Mouse (Mus musculus): Measurements from ENCODE around the gene Mb21d2. TPM values are rescaled to one million over a fixed set of nuclear protein-coding genes. Genes with fewer than 3 reads are reported as not detected.

Gene Mb21d2
- total RNA-seq (2021), result 10 to 100 TPM; 32.5 to 33.4 TPM
- long read RNA-seq, transcript Mb21d2-201 (2 exons, 3,055 nt), result major isoform, 7 of 10 reads
- long read RNA-seq, partial matches to known transcripts, result 0 of 10 reads
- long read RNA-seq, other reads (novel, unspliced or antisense), result 3 of 10 reads

DNA sequence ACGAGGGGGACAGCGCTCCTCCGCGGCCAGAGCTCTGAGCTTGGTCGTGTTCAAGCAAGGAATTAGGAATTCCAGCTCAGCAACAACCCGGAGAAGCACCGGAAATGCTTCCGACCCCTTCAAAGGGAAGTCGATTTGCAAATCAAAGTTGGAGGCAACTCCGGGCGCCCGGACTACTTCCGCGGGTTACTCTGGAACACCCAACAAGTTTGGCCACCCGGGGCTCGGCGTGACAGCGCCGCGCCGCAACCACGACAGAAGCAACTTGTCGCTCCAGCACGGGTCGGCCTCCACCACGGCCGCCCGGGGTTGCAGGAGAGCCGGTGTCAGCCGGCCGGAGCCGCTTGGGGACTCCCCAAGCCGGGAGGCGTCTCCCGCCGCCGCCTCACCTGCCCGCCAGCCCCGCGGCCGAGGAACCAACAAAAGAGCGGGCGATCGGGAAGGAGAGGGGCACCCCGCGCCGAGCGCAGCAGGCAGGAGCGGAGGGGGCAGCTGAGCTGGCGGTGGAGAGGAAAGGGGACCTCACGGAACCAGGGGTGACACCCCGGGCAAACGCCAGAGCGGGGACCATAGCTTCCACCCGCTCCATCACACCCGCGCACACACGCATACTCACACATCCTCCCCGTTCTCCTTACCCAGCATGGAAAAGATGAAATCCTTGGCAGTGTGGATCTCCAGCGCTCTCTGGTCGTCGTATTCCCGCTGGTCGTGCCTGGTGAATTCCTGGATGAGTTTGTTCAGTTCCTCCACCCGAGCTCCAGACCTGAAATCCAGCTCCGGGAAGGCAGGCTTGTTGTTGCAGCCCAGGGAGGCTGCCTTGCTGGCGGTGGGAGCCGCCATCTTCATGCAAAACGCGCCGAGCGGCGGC, at the start of gene Mb21d2:
TSS of gene Mb21d2 (minus strand) at position 859 of the 871 bp plus-strand sequence.
- DNase-seq (ENCODE audit: low spot score in 2 of 2), result peak; percentile 53 to 66

DNA sequence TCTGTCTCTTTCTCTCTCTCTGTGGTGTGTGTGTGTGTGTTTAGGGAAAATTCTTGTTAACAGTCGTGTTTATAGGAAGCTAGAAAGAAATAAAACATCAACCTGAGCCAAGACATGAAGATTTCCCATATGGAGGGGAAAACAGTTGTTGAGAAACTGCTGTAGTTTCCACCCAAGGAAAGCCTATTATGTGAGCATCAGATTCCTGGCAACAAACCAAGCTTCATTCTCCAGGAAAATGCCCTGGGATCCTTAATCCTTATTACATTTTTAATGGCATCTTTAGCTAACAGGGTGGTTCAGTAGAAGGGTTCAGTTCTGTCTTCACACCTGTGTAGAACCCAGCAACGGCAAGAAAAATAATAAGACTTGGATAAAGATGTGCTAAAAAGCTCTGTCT, 36.8 kb upstream of the Mb21d2 start:
- no peak for DNase-seq (ENCODE audit: low spot score in 2 of 2)

DNA sequence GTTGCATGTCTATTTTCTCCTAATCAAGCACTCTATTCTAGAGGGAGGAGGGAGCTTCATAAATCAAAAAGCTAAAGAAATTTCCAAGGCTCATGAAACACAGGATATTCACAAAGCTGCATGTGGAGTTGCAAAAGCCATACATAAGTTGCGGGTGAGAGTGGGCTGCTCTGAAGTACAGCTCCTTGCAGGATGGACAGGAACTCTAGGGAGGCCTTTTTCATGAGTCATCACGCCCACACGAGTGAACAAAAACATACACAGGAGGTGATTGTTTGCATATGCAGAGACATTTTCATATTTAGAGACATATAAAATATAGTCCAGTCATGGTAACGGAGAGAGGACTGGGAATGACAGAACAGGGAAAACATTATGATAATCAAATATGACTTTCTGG, 34.6 kb upstream of the Mb21d2 start:
- DNase-seq (ENCODE audit: low spot score in 2 of 2), result no peak

DNA sequence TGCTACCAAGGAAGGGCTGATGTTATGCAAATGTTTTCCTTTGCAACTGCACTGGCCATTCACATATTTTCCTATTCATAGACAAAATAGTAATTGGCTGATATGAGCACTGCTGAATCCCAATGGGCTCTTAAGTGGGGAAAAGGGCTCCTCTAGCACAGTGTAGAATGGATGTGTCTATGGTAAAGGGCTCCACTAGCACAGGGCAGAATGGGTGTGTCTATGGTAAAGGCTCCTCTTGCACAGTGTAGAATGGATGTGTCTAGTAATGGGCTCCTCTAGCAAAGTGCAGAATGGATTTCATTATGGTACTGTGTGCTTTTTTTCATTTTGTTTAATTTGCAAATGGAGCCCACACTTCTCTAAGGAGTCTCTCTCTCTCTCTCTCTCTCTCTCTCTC, 33.5 kb upstream of the Mb21d2 start:
- no peak for DNase-seq (ENCODE audit: low spot score in 2 of 2)

DNA sequence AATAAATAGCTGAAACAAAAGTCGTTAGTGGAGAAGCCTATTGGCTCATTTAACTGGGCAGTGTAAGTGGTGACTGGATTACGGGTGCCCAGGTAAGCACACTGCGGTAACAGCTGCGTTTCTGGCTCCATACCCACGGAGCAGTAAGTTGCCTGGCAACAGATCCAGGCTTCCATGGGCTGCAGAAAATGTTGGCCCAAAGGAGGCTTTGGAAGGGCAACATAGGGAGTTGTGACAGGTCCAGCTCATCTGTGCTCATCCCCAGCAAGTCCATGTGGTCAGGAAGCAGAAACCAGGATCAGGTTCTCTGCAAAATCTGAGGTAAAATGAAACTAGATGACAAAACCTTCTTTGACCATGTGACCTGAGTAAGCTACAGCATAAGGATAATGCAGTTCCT, 20.3 kb upstream of the Mb21d2 start:
- no peak for DNase-seq (ENCODE audit: low spot score in 2 of 2)

DNA sequence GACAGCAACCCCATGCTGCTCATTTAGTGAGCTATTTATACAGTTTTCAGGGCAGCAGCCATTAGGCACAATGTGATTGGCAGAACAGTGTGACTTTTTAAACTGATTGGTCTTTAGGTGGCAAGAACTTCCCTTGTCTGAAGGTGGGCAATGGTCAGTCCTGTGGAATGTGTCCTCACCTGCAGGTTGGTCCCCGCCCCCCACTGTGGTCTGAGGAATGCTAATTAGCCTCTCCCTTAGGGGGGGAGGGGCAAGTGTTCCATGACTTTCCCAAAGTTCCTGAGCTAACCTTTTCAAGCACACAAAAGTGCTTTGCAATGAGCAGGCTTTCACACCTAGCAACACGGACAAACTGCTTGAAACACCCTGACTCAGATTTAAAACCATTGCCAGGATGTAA, 13.8 kb upstream of the Mb21d2 start:
- DNase-seq (ENCODE audit: low spot score in 2 of 2), result no peak

DNA sequence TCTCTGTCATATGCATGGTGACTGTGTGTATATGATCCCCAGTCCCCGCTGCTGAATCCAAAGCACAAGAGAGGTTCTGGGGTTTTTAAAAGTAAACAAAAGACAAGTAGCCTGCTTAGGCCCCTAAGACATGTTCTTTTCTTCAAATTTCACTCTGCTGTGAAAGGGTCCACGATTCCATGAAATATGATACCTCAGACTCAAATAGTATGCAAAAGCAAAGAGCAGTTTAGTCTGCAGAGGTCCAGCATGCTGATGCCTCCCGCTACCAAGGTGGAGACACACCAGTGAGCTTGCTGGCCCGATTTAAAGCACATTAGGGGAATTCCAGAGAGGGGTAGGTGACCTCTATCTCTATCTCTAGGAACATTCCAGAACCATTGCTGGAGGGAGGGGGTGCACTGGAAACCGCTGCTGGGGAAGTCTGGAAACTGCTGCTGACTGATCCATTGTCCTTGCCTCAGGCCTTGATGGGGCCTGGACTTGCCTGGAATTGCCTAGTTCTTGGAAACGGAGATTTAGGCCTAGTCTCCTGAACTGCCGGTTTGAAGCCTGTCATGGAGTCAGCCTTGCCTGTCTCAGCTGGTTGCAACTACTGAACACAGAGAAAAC, 6.8 kb upstream of the Mb21d2 start:
- DNase-seq (ENCODE audit: low spot score in 2 of 2), result no peak

DNA sequence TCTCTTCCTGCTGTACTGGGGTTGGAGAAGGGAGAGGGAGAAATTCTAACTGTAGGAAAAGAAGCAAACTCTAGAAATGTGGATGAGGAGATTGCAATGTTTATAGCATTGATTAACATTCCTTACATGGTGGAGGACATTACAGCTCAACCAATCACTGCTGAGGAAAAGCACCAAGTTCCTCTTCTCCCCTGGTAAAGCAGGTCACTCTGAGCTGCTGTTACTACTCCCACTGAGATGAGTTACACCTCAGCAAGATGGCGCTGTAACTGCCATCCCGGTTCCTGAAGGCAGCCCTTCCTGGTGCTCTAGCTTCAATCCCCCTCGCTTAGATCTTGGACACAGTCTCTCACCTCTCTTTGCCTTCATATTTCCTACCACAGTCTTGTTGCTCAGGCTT, 6.2 kb upstream of the Mb21d2 start:
- no peak for DNase-seq (ENCODE audit: low spot score in 2 of 2)

DNA sequence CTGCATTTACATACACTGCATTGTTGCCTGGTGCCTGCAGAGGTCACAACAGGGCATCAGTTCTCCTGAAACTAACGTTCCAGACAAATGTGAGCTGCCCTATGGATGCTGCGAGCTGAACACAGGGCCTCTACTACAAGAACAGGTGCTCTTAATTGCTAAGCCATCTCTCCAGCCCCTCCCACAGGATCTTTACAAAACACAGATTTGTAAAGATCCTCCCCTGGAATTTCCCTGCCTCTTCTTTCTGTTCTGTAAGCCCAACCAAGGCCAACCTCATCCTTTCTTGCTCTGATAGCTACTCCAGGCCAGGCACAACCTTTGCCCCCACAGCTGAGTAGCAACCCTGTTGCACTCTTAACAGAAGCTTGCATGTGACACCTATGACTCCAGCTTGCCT, 1.7 kb upstream of the Mb21d2 start:
- no peak for DNase-seq (ENCODE audit: low spot score in 2 of 2)

DNA sequence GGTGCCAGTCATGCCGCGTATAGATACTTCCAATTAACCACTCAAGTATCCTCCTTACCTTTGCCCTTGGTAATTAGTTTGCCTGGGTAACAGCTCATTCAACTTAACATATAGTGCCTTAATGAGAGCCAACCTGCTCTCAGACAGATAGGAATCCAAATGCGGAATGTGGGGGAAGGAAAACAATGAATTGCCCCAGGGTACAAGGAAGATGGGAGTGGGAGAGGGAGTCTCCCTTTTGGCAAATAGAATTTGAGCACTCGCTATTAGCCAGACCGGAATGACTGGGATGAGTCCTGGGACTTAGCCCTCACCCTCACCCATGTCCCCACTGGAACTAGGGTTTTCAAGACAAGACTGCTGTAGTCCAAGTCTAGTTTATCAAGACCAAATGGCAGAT, 953 bp upstream of the Mb21d2 start:
- no peak for DNase-seq (ENCODE audit: low spot score in 2 of 2)

DNA sequence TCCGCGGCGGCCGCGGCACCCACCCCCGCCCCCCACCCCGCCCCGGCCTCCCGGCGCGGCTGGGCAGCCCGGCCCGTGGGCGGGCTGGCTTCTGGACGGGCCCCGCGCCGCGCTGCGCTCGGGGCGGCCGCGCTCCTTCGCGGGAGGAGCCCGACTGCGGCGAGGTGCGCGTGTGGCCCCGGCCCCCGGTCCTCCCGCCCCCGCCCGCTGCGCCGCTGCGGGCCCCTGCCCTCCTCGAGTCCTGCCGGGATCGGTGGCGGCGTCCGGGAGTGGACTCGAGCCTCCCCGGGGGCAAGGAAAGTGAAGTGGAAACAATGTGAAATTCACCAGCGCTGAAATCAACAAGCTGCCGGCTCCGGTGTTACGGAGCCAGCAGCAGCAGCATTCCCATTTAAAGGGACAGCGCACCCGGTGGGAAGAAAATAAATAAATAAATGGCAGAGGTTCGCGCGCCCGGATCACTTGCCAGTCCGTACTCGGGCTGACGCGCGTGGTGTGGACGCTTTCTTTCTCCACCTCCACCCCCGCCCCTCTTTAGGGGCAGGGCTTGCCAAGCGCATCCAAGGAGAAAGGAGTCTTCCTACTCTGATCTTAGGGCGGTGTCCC, 316 bp upstream of the Mb21d2 start:
- DNase-seq (ENCODE audit: low spot score in 2 of 2), result peak in 1 of 2 experiments; percentile 59

DNA sequence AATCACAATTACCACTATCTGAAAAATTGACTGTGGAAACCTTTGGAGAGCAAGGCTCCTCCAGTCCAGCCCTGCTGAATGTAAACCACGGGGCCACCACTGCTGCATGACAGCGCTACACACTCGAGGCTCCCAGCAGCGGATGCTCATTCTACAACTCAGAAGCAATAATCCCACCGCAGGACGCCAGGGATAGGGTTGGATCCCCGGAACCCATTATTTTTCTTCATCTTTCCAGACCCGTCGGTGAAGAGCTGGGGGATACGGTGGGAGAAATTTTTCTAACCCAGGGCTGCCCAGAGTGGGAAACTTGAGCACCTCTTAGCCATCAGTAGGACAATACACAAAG, 1.0 kb downstream of the Mb21d2 start:
- peak in 1 of 2 experiments; percentile 52 for DNase-seq (ENCODE audit: low spot score in 2 of 2)

DNA sequence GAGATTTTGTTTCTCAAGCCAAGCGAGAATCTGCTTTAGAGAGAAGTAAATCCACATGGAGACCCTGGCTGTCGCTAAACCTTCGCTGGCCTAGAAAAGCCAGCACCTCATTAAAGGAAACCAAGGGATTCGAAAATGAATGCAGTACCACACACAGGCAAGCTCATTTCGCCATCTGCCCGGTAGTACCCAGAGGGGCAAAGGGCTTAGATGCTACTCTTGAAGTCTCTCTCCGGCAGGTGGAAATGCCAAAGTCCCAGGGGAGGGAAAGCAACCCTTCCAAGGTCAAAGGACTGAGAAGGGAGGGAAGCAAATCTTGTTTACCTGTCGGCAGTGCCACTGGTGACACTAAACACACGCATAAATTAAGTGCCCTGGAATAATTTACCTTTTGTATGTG, 2.1 kb downstream of the Mb21d2 start:
- no peak for DNase-seq (ENCODE audit: low spot score in 2 of 2)

DNA sequence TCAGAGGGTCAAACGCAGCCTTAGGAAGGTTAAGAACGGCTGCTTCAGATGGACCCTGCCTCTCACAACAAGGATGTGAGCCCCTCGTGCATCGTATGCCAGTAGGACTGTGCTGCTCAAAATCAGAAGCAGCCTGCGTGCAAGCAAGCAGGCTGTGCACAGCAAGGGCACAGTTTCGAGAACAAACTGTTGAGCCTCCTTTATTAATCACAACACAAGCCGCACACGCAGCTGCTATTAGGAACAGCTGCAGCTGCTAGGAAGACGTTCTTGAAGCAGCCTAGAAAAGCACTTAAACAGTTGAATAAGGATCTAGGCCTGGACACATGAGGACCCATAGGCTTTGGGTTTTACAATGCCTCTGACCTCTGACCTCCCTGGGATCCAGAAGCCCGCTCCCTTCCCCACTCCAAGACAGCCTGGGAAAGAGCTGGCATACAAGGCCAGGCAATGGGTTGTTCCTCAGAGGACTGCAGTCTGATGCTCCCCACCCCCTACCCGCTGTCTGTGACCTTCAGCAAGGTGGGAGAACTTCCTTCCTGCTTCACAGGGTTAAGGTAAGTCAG, 10.1 kb downstream of the Mb21d2 start:
- no peak for DNase-seq (ENCODE audit: low spot score in 2 of 2)

DNA sequence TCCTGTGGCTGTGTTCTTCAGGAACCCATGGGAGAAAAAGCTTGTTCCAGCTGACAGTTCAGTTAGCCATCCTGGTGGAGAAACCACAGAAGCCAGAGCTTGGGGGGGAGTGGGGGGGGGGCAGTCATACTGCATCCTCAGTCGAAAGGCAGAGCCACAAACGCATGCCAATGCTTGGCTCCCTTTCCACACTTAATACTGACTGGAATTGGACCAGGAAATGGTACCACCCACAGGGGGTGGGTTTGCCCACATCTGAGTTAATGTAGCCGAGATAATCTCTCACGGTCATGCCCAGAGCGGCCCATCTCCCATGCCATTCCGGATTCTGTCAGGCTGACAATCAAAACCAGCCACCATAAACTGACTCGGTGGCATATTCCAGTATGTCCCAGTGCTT, 14.1 kb downstream of the Mb21d2 start:
- DNase-seq (ENCODE audit: low spot score in 2 of 2), result no peak

DNA sequence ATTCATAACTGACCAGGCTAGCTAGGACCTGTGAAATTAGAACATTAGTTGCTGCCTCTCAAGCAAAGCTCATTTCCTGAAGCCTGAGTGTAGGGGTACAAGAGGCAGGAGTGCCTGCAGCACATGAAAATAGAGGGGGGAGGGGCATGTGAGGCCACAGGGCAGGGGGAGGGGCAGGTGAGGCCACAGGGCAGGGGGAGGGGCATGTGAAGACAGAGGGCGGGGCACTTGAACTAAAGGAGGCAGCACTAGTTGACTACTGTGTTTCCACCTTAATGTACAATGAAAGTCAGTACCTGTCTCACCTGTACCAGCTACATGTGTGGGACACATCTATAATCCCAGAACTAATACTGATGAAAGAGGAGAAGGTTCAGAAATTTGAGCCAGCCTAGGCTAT, 14.8 kb downstream of the Mb21d2 start:
- no peak for DNase-seq (ENCODE audit: low spot score in 2 of 2)

DNA sequence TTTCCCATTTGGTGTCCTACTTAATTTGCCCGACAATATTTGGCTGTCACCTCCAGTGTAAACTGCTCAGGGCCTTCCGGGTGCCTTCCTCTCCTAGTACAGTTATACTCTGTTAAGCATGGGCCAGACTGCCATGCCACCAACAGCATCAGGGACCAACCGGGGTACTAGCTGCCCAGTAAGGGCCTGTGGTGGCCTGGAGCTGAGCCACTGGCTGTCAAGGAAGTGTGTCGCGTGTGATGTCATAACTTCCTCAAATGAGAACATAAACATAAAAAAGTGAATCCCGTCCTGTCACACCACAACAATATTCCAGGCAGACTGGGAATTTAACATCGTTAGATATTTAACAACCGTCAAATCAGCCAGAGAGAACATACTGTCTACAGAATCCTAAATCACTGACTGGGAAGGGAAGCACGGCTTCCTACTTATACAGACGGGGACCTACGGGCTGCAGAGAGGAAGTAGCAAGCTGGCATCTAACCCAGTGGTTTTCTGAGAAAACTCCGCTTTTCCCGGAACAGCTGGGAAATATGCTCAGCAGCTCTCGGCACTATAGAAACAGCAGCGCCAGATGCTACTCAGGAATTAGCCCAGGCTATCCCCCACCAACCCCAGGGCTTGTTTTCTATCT, 17.9 kb downstream of the Mb21d2 start:
- no peak for DNase-seq (ENCODE audit: low spot score in 2 of 2)

DNA sequence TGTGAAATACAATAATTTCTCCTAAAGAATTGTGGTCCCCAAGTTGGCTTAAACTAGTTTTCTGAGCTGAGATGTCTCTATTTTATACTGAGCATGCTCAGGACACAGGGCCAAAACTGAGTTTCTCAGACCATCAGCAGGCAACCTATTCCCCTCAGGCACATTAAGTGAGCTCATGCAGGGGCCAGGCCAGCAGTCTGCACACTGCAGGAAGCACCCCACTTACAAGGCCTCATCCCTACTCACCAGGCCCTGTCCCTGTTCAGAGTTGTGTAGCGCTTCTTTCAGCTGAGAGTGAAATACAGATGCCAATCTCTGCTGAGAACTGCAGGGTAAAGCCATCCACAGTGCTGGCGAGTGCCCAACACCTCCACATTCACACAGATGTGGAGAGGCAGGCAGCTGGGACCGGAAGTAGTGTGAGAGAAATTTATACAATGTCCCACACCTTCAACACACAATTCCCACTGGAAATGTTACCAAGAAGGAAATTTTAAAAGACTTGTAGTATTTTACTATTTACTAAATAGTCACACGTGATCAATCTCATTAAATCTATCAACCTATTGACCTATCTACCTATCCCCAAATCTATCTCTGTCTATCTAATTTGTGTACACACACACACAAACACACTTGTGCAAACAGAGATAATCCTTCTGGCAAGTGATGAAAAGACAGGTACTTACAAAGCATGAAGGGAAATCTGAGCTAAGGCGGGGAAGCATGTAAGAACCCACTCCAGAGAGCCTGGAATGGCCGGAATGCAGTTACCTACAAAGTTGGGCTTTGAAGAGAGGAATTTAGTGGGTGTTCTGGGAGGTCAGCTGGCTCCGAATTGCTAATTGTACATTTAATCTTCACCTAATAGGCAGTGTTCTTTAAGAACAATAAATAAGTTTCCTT, 22.9 kb downstream of the Mb21d2 start:
- no peak for DNase-seq (ENCODE audit: low spot score in 2 of 2)

DNA sequence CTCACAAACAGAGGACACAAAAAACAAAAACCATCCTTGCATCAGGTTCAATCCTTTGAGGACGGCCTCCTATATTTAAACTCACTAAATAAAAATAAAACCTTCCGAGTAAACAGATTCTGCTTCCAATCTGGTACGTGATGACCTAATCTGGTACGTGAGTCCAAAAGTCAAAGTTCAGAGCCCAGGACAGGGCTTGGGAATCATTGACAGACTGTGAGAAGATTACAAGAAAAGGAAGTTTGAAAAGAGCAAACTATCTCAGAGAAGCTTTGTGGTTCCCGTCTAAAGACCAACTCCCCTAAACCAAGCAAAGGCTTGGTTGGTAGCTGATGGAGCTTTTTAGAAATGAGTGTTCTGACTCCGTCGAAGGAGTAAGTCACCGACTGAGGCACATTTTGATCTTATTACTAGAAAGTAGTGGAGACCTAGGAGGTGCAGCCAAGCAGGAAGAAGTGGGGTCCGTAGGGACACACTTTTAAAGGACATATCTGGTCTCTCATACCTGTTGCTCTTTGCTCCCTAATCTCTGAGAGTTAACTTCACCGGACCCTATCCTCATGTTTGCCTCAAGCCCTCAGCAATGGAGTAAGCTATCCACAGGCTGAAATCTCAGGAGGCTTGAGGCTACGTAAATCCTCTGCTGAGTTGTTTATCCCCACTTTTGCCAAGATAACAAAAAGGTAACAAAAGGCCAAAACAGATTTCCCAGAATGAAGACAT, 23.7 kb downstream of the Mb21d2 start:
- no peak for DNase-seq (ENCODE audit: low spot score in 2 of 2)
